Mouse (Mus musculus): ENCODE measurements at regions not wholly inside any gene's neighbourhood (a gene's known extent, or its start where the extent isn't known, plus 50 kb on each side); places are given as distances from the start of the nearest gene placed in this dataset.

GRCm38 (mm10) chr16:29956904-29957303 is 107.3 kb upstream of the Hes1 start:
- Histone ChIP-seq H3K27me3 (replicated peaks; ENCODE audit: control insufficient read depth, insufficient read depth, low read length) (no peaks in the 10 kb centered on the region), H3K4me1 (ENCODE audit: control insufficient read depth, insufficient read depth, low read length) (no peaks in the 10 kb centered on the region), H3K27ac (ENCODE audit: insufficient read depth, low read depth, low read length) (no peak overlapping the region), H3K4me3 (ENCODE audit: insufficient read depth, low read depth, low read length) (no peak overlapping the region), H3K36me3 (ENCODE audit: control insufficient read depth, insufficient read depth, low read length) (no peaks in the 10 kb centered on the region)
- WGBS = 90% methylated on average over 7 of the region's 7 CpGs
- TF ChIP-seq POLR2A (IDR thresholded peaks at IDR 0.05; ENCODE audit: low read depth, low read length) (no peak), CTCF (conservative IDR thresholded peaks at IDR 0.05; ENCODE audit: insufficient read depth, insufficient read length, low read depth, low read length) (no peak)
- no peak for DNase-seq

- no peak for DNase-seq
- no peak overlapping the region for H3K4me3 ChIP-seq (ENCODE audit: insufficient read depth, low read depth, low read length)
- WGBS = 81% methylated on average over 12 of the region's 12 CpGs
- H3K27me3 ChIP-seq (replicated peaks; ENCODE audit: control insufficient read depth, insufficient read depth, low read length) = no peaks in the 10 kb centered on the region
- no peak overlapping the region for H3K27ac ChIP-seq (ENCODE audit: insufficient read depth, low read depth, low read length)
- H3K4me1 ChIP-seq (ENCODE audit: control insufficient read depth, insufficient read depth, low read length) = no peaks in the 10 kb centered on the region
- no peaks in the 10 kb centered on the region for H3K36me3 ChIP-seq (ENCODE audit: control insufficient read depth, insufficient read depth, low read length)
- no peak for TF ChIP-seq POLR2A (IDR thresholded peaks at IDR 0.05; ENCODE audit: low read depth, low read length)
- no peak for TF ChIP-seq CTCF (conservative IDR thresholded peaks at IDR 0.05; ENCODE audit: insufficient read depth, insufficient read length, low read depth, low read length)
Observed at GRCm38 (mm10) chr16:29959939-29960637, 104.1 kb upstream of the Hes1 start.

- no peaks in the 10 kb centered on the region for H3K27me3 ChIP-seq (replicated peaks; ENCODE audit: control insufficient read depth, insufficient read depth, low read length)
- DNase-seq = no peak
- TF ChIP-seq CTCF (conservative IDR thresholded peaks at IDR 0.05; ENCODE audit: insufficient read depth, insufficient read length, low read depth, low read length) (no peak), POLR2A (IDR thresholded peaks at IDR 0.05; ENCODE audit: low read depth, low read length) (no peak)
- no peaks in the 10 kb centered on the region for H3K36me3 ChIP-seq (ENCODE audit: control insufficient read depth, insufficient read depth, low read length)
- no peak overlapping the region for H3K27ac ChIP-seq (ENCODE audit: insufficient read depth, low read depth, low read length)
- H3K4me3 ChIP-seq (ENCODE audit: insufficient read depth, low read depth, low read length) = no peak overlapping the region
- 60% methylated on average over 4 of the region's 4 CpGs for WGBS
- no peaks in the 10 kb centered on the region for H3K4me1 ChIP-seq (ENCODE audit: control insufficient read depth, insufficient read depth, low read length)
Observed at GRCm38 (mm10) chr16:29963284-29963683, 100.9 kb upstream of the Hes1 start.

- Histone ChIP-seq H3K27me3 (replicated peaks; ENCODE audit: control insufficient read depth, insufficient read depth, low read length) (no peaks in the 10 kb centered on the region), H3K4me1 (ENCODE audit: control insufficient read depth, insufficient read depth, low read length) (no peaks in the 10 kb centered on the region), H3K36me3 (ENCODE audit: control insufficient read depth, insufficient read depth, low read length) (no peaks in the 10 kb centered on the region), H3K4me3 (ENCODE audit: insufficient read depth, low read depth, low read length) (no peak overlapping the region), H3K27ac (ENCODE audit: insufficient read depth, low read depth, low read length) (no peak overlapping the region)
- DNase-seq = peak; percentile 33
- WGBS = 83% methylated on average over 8 of the region's 8 CpGs
- TF ChIP-seq CTCF (conservative IDR thresholded peaks at IDR 0.05; ENCODE audit: insufficient read depth, insufficient read length, low read depth, low read length) = no peak
- no peak for TF ChIP-seq POLR2A (IDR thresholded peaks at IDR 0.05; ENCODE audit: low read depth, low read length)
Observed at GRCm38 (mm10) chr16:29964563-29964962, 99.6 kb upstream of the Hes1 start.

- no peaks in the 10 kb centered on the region for H3K4me1 ChIP-seq (ENCODE audit: control insufficient read depth, insufficient read depth, low read length)
- TF ChIP-seq CTCF (conservative IDR thresholded peaks at IDR 0.05; ENCODE audit: insufficient read depth, insufficient read length, low read depth, low read length) (no peak), POLR2A (IDR thresholded peaks at IDR 0.05; ENCODE audit: low read depth, low read length) (no peak)
- 69% methylated on average over 5 of the region's 5 CpGs for WGBS
- H3K27me3 ChIP-seq (replicated peaks; ENCODE audit: control insufficient read depth, insufficient read depth, low read length) = no peaks in the 10 kb centered on the region
- no peak overlapping the region for H3K4me3 ChIP-seq (ENCODE audit: insufficient read depth, low read depth, low read length)
- peak; percentile 25 for DNase-seq
- no peaks in the 10 kb centered on the region for H3K36me3 ChIP-seq (ENCODE audit: control insufficient read depth, insufficient read depth, low read length)
- no peak overlapping the region for H3K27ac ChIP-seq (ENCODE audit: insufficient read depth, low read depth, low read length)
Observed at GRCm38 (mm10) chr16:29968743-29969142, 95.4 kb upstream of the Hes1 start.

GRCm38 (mm10) chr16:29972741-29973141 is 91.4 kb upstream of the Hes1 start:
- Histone ChIP-seq H3K27me3 (replicated peaks; ENCODE audit: control insufficient read depth, insufficient read depth, low read length) (no peaks in the 10 kb centered on the region), H3K4me1 (ENCODE audit: control insufficient read depth, insufficient read depth, low read length) (no peaks in the 10 kb centered on the region), H3K27ac (ENCODE audit: insufficient read depth, low read depth, low read length) (no peak overlapping the region), H3K4me3 (ENCODE audit: insufficient read depth, low read depth, low read length) (no peak overlapping the region), H3K36me3 (ENCODE audit: control insufficient read depth, insufficient read depth, low read length) (no peaks in the 10 kb centered on the region)
- 48% methylated on average over 1 of the region's 1 CpGs for WGBS
- DNase-seq = no peak
- TF ChIP-seq POLR2A (IDR thresholded peaks at IDR 0.05; ENCODE audit: low read depth, low read length) (no peak), CTCF (conservative IDR thresholded peaks at IDR 0.05; ENCODE audit: insufficient read depth, insufficient read length, low read depth, low read length) (no peak)

- DNase-seq = peak; percentile 31
Observed at GRCm38 (mm10) chr16:29973250-29973649, 90.9 kb upstream of the Hes1 start.

More at GRCm38 (mm10) chr16:29973250-29973649, 90.9 kb upstream of the Hes1 start:
- no peak for TF ChIP-seq POLR2A (IDR thresholded peaks at IDR 0.05; ENCODE audit: low read depth, low read length)
- no peak for TF ChIP-seq CTCF (conservative IDR thresholded peaks at IDR 0.05; ENCODE audit: insufficient read depth, insufficient read length, low read depth, low read length)
- no peaks in the 10 kb centered on the region for H3K4me1 ChIP-seq (ENCODE audit: control insufficient read depth, insufficient read depth, low read length)
- 33% methylated on average over 7 of the region's 7 CpGs for WGBS
- no peaks in the 10 kb centered on the region for H3K27me3 ChIP-seq (replicated peaks; ENCODE audit: control insufficient read depth, insufficient read depth, low read length)
- H3K36me3 ChIP-seq (ENCODE audit: control insufficient read depth, insufficient read depth, low read length) = no peaks in the 10 kb centered on the region
- H3K27ac ChIP-seq (ENCODE audit: insufficient read depth, low read depth, low read length) = no peak overlapping the region
- no peak overlapping the region for H3K4me3 ChIP-seq (ENCODE audit: insufficient read depth, low read depth, low read length)

Measured in kidney, adult 2 months (tissue).